Mouse (Mus musculus) embryonic facial prominence, embryonic 14.5 days (tissue): ENCODE results near the gene Snn. TPM values are rescaled to one million over a fixed set of nuclear protein-coding genes. Genes with fewer than 3 reads are reported as not detected.

Experiments used
- ATAC-seq: fragments of 200-750 bp; cut with Nextera tagmentation; 2 replicates; pipeline ENCODE4 v1.8.0; 2017; ENCODE audit warnings: low read depth, moderate number of reproducible peaks, moderate TSS enrichment
- DNase-seq: peaks from one replicate; pipeline ENCODE4 v3.0.0-alpha.2; 2015; ENCODE audit warnings: low spot score
- H3K27ac ChIP-seq: fragments of 300-500 bp; sonication (generic); replicated peaks from 2 replicates; pipeline ENCODE4 v1.5.1; 2014; ENCODE audit warnings: low read depth, mild to moderate bottlenecking, low read length, moderate library complexity
- H3K27me3 ChIP-seq: fragments of 300-500 bp; sonication (generic); replicated peaks from 2 replicates; pipeline ENCODE4 v1.6.1; 2014; ENCODE audit warnings: low read length; ENCODE audit not compliant: control insufficient read depth, insufficient read depth
- H3K36me3 ChIP-seq: fragments of 300-500 bp; sonication (generic); 2 replicates; pipeline ENCODE4 v1.6.1; 2014; ENCODE audit warnings: low read length, mixed read lengths; ENCODE audit not compliant: control insufficient read depth, insufficient read depth
- H3K4me1 ChIP-seq: fragments of 300-500 bp; sonication (generic); 2 replicates; pipeline ENCODE4 v1.6.1; 2014; ENCODE audit warnings: antibody characterized with exemption, low read length; ENCODE audit not compliant: control insufficient read depth, insufficient read depth
- H3K4me2 ChIP-seq: fragments of 300-500 bp; sonication (generic); 2 replicates; pipeline ENCODE4 v1.6.1; 2014; ENCODE audit warnings: low read depth, mild to moderate bottlenecking, low read length, moderate library complexity, mixed read lengths
- H3K4me3 ChIP-seq: fragments of 300-500 bp; sonication (generic); 2 replicates; pipeline ENCODE4 v1.5.1; 2014; ENCODE audit warnings: low read depth, mild to moderate bottlenecking, low read length
- H3K9ac ChIP-seq: fragments of 300-500 bp; sonication (generic); 2 replicates; pipeline ENCODE4 v1.6.1; 2014; ENCODE audit warnings: low read depth, mild to moderate bottlenecking, low read length, moderate library complexity, mixed read lengths
- H3K9me3 ChIP-seq: fragments of 300-500 bp; sonication (generic); 2 replicates; pipeline ENCODE4 v1.6.1; 2016; ENCODE audit warnings: low read length; ENCODE audit not compliant: control insufficient read depth
- WGBS: fragments of 180-500 bp; shearing (Covaris S2); extraction: QIAGEN DNeasy Blood & Tissue Kit; methylation state at CpG from one replicate; pipeline ENCODE4 v1.1.7; 2014; 5-methylcytosine and 5-hydroxymethylcytosine counted together
- polyA plus RNA-seq: library from polyadenylated mRNA; unstranded; fragments of >200 nt; fragmentation: Nextera tagmentation; extraction: Ambion mirVana; gene quantifications from 2 replicates; pipeline ENCODE4 v1.2.1, GENCODE M21; 2014

Snn gene
- polyA plus RNA-seq, 1 experiment from 2014 or later, result 46.9 TPM

DNA sequence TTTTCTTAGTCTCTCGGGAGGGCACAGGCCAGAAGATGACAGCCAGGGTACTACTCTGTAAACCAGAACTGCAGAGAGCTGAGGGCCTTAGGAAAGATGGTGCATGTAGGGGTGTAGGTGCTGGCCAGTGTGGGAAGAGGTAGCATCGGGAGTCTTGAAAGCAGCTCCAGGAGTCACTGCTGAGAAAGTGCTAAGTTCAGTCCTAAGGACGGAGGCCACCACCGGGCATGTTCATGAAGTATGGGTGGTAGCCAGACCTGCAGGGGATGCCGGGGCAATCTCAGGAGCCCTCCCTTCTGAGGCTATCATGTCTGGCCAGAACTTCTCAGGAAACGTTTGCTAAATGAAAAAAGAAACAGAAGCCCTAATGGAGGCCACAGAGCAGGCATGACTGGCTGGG, 8.5 kb downstream of the Snn start:
- WGBS, result 78% methylated on average over 6 of the region's 6 CpGs
- ATAC-seq (no peak), DNase-seq (no peak)
- no peak overlapping the region for H3K4me2 ChIP-seq
- no peak overlapping the region for H3K9ac ChIP-seq
- no peak overlapping the region for H3K27ac ChIP-seq
- H3K4me1 ChIP-seq, result peaks cover 27% of the 10 kb centered on the region
- H3K4me3 ChIP-seq, result no peak overlapping the region
- H3K27me3 ChIP-seq, result no peaks in the 10 kb centered on the region
- peaks cover 34% of the 10 kb centered on the region for H3K36me3 ChIP-seq
- no peaks in the 10 kb centered on the region for H3K9me3 ChIP-seq

GRCm38 (mm10) chr16:11069710-11070420, 9.1 kb downstream of the Snn start:
- 0 out of 2 replicates have a peak overlapping the region, but pooled peaks have one; percentile 8 for H3K4me2 ChIP-seq
- H3K9me3 ChIP-seq, result no peaks in the 10 kb centered on the region
- WGBS, result 72% methylated on average over 7 of the region's 7 CpGs
- ATAC-seq, result no peak
- H3K9ac ChIP-seq, result no peak overlapping the region
- no peak for DNase-seq
- H3K4me1 ChIP-seq, result peaks cover 27% of the 10 kb centered on the region
- peaks cover 40% of the 10 kb centered on the region for H3K36me3 ChIP-seq
- no peak overlapping the region for H3K4me3 ChIP-seq
- no peaks in the 10 kb centered on the region for H3K27me3 ChIP-seq
- H3K27ac ChIP-seq, result no peak overlapping the region

DNA sequence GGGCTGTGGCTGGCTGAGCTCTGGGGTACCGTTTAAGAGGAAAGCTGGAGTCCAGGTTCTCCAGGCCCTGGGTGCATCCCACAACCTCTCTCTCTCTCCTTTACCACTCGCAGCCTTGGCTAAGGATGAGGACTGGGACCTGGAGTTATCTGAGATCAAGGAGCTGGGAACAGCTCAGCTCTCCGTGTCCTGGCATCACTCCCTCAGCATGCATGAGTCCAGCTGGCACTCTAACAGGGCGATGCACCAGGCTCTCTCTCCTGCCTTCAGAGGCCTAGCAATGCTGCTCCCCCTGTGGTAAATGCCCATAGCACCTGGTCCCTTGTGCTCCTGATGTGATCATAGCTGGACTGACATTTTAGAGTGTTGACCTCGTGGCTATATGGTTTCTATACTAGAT, 10.4 kb downstream of the Snn start:
- no peak overlapping the region for H3K9ac ChIP-seq
- H3K27ac ChIP-seq, result no peak overlapping the region
- H3K4me2 ChIP-seq, result no peak overlapping the region
- 87% methylated on average over 4 of the region's 5 CpGs for WGBS
- no peak overlapping the region for H3K4me3 ChIP-seq
- peaks cover 53% of the 10 kb centered on the region for H3K36me3 ChIP-seq
- no peaks in the 10 kb centered on the region for H3K9me3 ChIP-seq
- ATAC-seq (no peak), DNase-seq (no peak)
- H3K27me3 ChIP-seq, result no peaks in the 10 kb centered on the region
- H3K4me1 ChIP-seq, result peaks cover 27% of the 10 kb centered on the region

- no peak overlapping the region for H3K4me3 ChIP-seq
- H3K9me3 ChIP-seq, result no peaks in the 10 kb centered on the region
- WGBS, result 87% methylated on average over 4 of the region's 4 CpGs
- no peak for ATAC-seq
- no peak overlapping the region for H3K4me2 ChIP-seq
- H3K27me3 ChIP-seq, result no peaks in the 10 kb centered on the region
- no peak for DNase-seq
- H3K36me3 ChIP-seq, result peaks cover 60% of the 10 kb centered on the region
- H3K27ac ChIP-seq, result no peak overlapping the region
- peaks cover 27% of the 10 kb centered on the region for H3K4me1 ChIP-seq
- H3K9ac ChIP-seq, result no peak overlapping the region
These were observed 11.1 kb downstream of the Snn start for GRCm38 (mm10) chr16:11071887-11072286.

DNA sequence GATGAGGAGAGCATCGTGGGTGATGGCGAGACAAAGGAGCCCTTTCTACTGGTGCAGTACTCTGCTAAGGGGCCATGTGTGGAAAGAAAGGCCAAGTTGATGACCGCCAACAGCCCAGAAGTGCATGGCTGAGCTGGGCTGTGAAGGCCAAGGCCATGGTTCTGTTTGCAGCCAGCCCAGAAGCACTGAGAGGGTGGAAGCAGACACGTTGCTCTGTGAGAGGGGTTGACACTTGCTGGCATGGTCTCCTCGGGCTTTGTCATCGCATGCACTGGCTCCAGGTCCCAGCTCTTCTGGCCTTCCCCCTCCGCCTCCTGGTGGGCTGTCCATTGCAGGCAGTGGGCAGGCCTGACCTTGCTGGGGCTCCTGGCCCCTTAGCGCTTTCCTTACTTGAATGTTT, 11.7 kb downstream of the Snn start:
- Histone ChIP-seq H3K9ac (no peak overlapping the region), H3K4me2 (no peak overlapping the region), H3K27me3 (no peaks in the 10 kb centered on the region), H3K4me3 (no peak overlapping the region), H3K27ac (no peak overlapping the region), H3K9me3 (no peaks in the 10 kb centered on the region), H3K4me1 (peaks cover 25% of the 10 kb centered on the region), H3K36me3 (peaks cover 64% of the 10 kb centered on the region)
- no peak for ATAC-seq
- no peak for DNase-seq
- WGBS, result 80% methylated on average over 8 of the region's 8 CpGs

DNA sequence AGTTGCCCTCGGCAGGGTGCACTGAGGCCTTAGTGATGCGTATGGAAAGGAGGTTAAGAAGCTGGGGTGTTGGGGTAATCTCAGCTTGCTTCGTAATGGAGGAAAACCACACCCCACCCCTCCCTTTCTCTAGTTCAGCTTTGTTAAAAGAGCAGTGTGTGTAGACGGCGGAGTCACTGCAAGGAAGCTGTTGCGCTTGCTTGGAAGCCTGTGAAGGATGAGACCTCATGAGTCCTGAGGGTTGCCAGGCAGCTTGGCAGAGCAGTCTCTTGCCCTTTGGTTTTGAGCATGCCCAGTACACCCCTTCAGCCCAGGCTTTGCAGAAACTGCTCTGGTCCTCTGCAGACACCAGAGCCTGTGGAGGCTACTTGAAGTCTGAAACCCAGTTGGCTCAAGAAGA, 12.3 kb downstream of the Snn start:
- H3K27me3 ChIP-seq, result no peaks in the 10 kb centered on the region
- peaks cover 19% of the 10 kb centered on the region for H3K4me1 ChIP-seq
- DNase-seq, result no peak
- H3K4me3 ChIP-seq, result no peak overlapping the region
- peaks cover 66% of the 10 kb centered on the region for H3K36me3 ChIP-seq
- WGBS, result 80% methylated on average over 6 of the region's 6 CpGs
- H3K9me3 ChIP-seq, result no peaks in the 10 kb centered on the region
- no peak for ATAC-seq
- no peak overlapping the region for H3K4me2 ChIP-seq
- no peak overlapping the region for H3K27ac ChIP-seq
- no peak overlapping the region for H3K9ac ChIP-seq

DNA sequence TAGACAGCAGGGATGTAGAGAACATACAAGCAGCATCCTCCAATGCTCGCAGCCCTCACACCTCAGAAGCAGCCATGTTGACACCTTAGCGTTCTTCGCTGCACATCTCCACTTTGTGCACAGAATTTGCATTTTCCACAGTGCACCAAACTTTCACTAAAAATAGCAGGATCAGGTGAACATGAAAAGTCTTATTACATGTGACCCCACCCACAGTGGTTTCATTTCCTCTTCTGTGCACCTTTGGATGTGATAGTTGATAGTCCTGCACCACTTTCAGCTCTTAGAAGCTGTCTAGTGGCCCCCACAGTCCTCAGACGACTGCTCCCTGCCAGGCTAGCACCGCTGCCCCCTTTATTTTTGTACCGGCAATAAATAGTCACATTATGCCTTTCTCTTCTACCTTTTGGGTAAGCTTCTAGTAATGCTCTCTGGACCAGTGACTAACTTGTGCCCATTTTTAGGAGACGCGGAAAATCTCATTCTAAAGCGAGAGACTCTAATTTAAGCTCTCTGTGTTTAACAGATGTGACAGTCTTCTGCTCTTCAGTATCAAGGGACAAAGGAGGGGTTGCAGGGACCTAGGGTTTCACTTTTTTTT, 17.0 kb downstream of the Snn start:
- Histone ChIP-seq H3K4me1 (no peaks in the 10 kb centered on the region), H3K4me3 (no peak overlapping the region), H3K9ac (no peak overlapping the region), H3K4me2 (no peak overlapping the region), H3K36me3 (peaks cover 92% of the 10 kb centered on the region), H3K27me3 (no peaks in the 10 kb centered on the region), H3K9me3 (no peaks in the 10 kb centered on the region), H3K27ac (no peak overlapping the region)
- DNase-seq, result no peak
- no peak for ATAC-seq
- 90% methylated on average over 9 of the region's 9 CpGs for WGBS

- Histone ChIP-seq H3K36me3 (peaks cover 92% of the 10 kb centered on the region), H3K27me3 (no peaks in the 10 kb centered on the region), H3K4me2 (no peak overlapping the region), H3K9ac (no peak overlapping the region), H3K27ac (no peak overlapping the region), H3K9me3 (no peaks in the 10 kb centered on the region), H3K4me1 (no peaks in the 10 kb centered on the region), H3K4me3 (no peak overlapping the region)
- no peak for ATAC-seq
- no peak for DNase-seq
- WGBS, result 76% methylated on average over 3 of the region's 3 CpGs
These were observed 17.6 kb downstream of the Snn start for GRCm38 (mm10) chr16:11078216-11078869.
